Mouse (Mus musculus): ENCODE measurements around the gene Gal3st1.
A peak's percentile ranks its signal among the peaks of the same experiment; 100 is the strongest.
"Not testable (repeated sequence)": the region's sequence is repeated elsewhere in the genome, so short reads cannot be mapped to it uniquely, and the experiment has no call there.

Gene Gal3st1

GRCm38 (mm10) chr11:3982275-3983209 is 894 bp upstream of the Gal3st1 start:
- DNase-seq (ENCODE audit: low read depth, low spot score): no peak

DNA sequence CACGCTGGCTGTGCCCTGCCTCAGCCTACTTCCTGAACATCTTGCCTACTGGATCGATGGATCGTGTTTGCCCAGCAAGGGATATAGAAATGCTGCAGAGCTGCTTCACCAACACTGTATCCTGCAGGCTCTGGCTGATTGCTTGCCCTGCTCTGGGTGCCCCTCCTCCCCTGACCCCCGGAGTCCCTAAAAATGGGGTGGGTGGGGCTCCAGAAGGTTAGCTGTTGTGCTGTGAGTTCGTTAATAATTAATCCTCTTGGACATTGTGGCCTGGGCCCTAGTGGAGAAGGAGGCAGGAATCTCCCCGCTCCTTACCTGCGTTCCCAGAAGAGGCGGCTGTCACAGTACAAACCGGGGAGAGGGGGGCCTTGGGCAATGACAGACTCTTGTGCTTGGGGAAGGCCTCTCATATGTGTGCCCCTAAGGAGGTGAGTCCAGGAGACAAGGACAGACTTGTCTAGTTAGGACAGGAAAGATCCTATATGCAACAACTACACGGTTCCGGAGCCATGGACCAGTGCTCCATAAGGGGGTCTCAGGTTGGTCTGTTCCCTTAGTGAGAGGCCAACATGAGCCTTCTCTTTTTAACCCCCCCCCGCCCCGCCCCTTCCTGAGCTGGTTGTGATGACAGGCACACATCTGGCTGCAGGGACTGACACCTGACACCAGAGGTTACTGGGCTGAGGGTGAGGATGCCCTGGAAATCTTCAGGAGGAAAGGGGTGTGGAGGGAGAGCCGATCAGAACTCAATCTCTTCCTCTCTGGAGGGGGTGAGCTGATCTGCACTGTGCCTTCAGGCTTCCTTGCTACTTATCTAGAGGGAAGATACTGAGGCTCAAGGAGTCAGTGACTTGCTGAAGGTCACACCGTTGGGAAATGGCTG is 668 bp downstream of the Gal3st1 start:
- DNase-seq (ENCODE audit: low read depth, low spot score): peak; percentile 64

DNA sequence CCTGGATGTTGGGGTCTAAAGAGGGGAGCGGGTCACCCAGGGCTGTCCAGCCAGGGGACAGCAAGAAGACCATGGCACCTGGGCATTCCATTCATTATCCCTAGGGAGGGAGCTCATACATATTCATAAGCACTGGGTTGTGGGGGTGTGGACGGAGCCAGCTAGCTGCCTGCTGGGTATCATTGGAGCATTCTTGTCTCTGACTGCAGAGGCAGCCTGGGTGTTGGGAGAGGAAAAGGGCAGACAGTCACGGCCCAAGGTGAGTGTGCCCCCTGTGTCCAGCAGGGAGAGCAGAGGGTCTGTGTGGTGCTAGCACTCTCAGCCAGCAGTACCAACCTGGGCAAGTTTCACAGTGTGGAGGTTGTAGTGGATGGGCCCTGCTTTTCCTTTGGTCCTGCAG is 6.3 kb downstream of the Gal3st1 start:
- DNase-seq (ENCODE audit: low read depth, low spot score): no peak

DNA sequence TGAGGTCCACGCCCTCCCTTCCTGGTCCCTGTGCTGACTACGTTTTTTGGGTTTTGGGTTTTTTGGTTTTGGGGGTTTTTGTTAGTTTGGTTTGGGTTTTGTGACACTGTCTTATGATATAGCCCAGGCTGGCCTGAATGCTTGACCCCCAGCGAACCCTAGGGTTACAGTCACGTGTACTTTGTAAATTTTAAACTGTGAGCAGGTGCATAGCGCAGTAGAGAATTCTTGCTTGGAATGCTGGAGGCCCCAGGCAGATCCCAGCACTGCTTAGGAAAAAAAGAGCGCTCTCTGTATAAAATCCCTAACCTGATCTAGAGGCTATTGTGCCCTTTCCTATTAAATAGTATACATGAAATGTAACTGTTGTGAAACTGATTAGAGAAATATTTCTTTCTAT is 9.7 kb downstream of the Gal3st1 start:
- DNase-seq (ENCODE audit: low read depth, low spot score): no peak

DNA sequence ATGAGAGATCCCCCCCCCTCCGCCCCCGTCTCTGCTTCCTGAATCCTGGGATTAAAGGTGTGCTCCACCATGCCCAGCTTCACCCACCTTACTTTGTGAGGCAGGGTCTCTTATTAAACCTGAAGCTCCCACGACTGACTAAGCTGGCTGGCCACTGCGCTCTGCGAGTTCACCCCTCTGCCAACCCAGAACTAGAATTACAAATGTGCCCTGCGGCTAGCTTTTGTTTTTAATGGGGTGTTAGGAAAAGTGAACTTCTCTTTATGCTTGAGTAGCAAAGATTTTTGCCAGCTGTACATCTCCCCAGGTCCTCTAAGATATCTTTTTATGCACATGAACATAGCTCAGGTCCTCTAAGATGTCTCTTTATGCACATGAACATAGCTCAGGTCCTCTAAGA is 10.5 kb downstream of the Gal3st1 start:
- DNase-seq (ENCODE audit: low read depth, low spot score): no peak

DNA sequence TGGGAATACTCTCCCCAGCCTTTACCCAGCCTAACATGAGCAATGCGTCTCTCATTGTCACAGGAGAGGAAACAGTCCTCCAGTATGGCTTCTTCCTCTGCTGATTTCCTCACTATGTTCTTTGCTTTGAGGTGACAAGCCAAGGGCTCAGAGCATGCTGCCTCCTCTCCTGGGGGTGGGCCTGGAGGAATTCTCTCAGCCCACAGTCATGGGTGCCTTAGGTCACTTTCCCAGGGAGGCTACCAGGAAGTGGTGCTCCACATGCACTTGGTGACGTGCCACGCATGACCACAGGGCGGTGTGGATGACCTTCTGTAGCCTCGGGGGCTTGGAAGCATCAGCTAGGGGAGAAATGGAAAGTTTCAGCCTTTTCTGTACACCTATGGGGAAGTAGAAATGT is 12.1 kb downstream of the Gal3st1 start:
- DNase-seq (ENCODE audit: low read depth, low spot score): no peak

GRCm38 (mm10) chr11:3996840-3997239 is 13.4 kb downstream of the Gal3st1 start:
- DNase-seq (ENCODE audit: low read depth, low spot score): no peak

- DNase-seq (ENCODE audit: low read depth, low spot score): peak; percentile 59
Observed at GRCm38 (mm10) chr11:3997978-3998720, 14.7 kb downstream of the Gal3st1 start.

- DNase-seq (ENCODE audit: low read depth, low spot score): no peak
Observed at GRCm38 (mm10) chr11:3999547-3999946, 16.1 kb downstream of the Gal3st1 start.

GRCm38 (mm10) chr11:4001603-4002002 is 18.2 kb downstream of the Gal3st1 start:
- peak; percentile 80 for DNase-seq (ENCODE audit: low read depth, low spot score)

DNA sequence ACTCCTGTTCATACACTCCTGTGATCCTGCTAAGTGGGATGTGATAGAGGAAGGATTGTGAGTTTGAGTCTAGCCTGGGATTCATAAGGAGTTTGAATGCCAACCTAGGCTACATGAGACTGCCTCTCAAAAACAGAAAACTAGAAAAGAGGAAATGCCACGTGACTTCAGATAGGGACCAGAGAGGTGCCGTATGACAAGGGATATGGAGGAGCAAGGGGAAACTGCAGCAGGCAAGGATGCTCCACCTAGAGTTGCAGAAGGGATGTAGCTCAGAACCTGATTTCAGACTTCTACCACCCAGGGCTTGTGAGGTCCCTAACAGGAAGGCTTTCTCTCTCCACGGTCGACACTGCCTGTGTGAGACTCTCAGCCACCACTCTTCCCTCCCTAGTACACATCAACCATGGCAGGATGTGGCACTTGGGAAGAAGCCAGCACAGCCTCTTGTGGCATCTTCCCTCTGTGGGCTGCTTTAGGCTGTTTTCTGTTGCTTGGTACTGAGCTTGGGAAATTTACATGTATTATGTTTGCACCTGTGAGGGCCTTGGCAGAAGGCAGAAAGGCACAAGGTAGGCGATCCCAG is 21.9 kb downstream of the Gal3st1 start:
- DNase-seq (ENCODE audit: low read depth, low spot score): no peak

DNA sequence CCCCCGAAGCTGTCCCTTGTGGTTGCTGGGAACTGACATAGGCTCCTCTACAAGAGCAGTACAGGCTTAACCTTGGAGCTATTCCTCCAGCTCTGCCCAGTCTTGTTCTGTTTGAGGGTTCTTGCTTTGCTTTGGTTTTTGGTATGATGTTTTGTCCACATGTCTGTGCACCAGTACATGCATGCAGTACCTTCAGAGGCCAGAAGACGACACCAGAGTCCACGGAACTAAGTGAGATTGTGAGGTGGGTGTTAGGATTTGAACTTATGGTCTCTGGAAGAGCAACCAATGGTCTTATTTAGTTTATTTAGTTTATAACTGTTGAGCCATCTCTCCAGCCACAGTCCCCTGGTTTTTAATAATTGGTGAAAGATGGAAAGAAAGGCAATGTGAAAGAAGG is 23.0 kb downstream of the Gal3st1 start:
- DNase-seq (ENCODE audit: low read depth, low spot score): peak; percentile 30

GRCm38 (mm10) chr11:4012616-4013015 is 29.2 kb downstream of the Gal3st1 start:
- no peak for DNase-seq (ENCODE audit: low read depth, low spot score)

DNA sequence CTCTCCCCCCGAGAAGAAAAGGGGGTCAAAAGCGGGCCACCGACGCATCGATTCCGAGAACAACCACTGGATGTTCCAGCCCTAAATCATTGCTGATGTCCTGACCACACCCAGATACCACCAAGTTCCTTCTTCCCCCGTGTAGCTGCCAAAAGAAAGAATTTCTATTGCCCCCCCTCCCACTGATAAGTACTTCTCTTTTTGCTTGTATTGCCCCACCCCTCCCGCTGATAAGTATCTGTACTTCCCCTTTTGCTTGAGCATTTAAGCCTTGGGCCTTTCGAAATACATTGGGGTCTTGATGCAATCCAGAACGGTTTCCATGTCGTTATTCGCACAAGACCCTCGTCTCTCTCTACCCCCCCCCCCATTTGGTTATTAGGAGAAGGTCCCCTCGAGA is 32.4 kb downstream of the Gal3st1 start:
- not testable (repeated sequence) for DNase-seq (ENCODE audit: low read depth, low spot score)

- not testable (repeated sequence) for DNase-seq (ENCODE audit: low read depth, low spot score)
Observed at GRCm38 (mm10) chr11:4022111-4022510, 38.7 kb downstream of the Gal3st1 start.

DNA sequence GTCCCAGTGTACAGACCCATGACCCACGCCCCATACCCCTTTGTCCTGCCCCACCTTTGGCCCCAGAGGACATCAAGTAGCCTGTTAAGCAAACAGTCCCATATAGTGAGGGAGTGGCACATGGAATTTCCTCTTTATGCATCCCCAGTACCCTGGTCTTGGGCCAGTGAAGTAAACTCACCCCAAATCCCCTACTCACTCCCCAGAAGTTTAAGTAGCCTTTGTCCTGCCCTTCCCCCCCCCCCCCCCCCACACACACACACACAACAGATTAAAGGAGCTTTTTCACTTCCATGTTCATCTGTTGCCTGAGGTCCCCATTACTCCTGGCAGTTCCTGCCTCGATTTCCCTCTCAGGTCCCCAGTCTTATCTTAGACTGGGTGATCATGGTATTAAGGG is 39.9 kb downstream of the Gal3st1 start:
- DNase-seq (ENCODE audit: low read depth, low spot score): no peak

DNA sequence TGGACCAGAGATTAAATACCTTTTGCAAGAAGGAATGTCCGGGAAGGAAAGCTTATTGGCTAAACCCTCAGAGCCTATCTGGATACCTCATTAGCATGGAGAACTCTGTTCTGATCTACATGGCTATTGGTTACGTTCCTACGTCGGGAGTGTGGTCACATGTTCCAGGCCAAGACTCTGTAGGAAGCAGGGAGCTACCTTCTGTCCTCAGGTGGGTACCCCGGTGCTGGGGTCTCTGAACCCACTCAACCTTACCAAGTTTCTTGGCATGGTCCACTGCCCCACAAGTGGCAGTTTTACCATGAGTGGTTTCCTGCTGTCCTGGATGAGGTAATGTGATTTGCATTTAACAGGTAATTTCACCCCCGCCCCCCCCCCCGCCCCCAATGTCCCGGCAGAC is 43.6 kb downstream of the Gal3st1 start:
- no peak for DNase-seq (ENCODE audit: low read depth, low spot score)

DNA sequence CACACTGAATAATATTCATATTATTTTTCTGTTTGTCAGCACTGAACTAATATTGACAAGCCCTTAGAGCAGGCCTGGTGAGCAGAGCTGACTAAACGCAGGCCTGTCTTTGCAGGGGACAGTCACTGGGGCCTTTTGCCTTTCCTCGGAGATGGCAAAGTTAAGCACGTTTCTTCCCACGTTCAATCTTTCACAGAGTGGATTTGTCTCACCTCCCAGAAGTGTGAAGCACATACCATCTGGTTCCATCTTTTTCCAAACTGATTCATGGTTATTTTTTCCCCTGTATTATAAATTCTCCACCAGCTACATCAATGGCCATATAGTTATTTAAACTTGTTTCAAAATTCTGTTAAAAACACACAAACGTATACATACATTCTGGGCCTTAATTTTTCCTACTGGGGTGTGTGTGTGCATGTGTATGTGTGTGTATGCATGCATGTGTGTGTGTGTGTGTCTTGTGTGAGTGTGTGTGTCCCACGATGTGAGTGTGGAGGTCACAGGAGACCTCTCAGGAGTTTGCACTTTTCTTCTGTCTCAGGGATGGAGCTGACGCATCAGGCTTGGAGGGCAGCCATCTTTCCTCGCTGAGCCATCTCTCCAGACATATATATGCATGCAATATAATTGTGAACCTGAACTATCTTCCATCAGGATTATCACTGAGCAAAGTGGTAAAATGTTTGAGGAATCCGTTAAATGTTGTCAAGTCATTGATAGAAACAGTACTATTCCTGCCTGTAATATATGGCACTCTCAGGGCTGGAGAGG is 44.3 kb downstream of the Gal3st1 start:
- DNase-seq (ENCODE audit: low read depth, low spot score): no peak

DNA sequence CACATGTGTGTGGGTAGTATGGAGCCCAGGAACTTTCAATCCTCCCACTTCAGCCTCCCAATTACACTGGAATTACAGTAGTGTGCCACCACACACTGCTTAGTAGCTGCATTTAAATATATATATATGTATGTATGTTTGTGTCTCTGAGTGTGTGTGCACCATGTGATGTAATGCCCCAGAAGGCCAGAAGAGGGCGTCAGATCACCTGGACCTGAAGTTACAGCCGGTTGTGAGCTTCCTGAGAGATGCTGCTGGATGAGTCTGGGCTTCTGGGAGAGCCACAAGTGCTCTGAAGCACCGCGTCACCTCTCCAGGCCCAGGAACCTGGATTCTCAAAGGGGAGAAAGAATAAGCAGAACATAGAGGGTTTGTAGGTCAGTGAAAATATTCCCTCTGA is 45.9 kb downstream of the Gal3st1 start:
- DNase-seq (ENCODE audit: low read depth, low spot score): peak; percentile 73

DNA sequence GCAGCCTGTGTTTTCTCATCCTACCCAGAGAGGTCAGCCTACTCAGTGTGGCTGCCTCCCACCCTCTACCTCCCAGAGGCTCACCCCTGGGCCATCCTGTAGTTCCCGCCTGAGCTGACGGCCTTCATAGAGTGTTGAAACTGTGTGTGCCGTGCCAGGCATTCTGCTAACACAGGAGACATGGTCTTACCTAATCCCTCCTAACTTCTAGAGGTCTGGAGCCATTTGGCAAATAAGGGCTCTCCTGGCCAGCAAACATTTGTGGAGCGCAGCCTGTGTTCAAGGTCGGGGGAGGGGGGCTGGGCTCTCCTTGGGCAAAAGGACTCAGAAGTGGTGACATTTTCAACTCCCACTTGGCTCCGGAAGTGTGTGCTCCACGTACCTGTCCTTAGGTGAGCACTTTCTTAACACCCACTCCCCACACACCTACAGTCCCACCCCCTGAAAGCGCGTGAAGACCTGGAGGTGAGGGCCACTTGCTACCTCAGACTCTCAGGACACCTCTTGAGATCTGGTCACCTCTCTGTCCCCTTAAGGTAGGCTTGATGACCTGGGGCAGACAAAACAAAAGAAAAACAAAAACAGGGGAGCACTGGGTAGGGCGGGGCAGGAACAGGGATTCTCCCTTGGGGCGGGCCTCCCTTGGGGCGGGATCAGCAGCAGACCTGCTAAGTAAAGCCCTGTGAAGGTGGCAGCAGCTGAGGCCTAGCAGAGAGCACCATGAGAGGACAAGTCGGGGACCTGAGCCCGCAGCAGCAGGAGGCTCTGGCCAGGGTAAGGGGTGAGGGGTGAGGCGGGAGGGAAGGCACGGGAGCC is 47.9 kb downstream of the Gal3st1 start, which contains the start of gene Sec14l4:
Gene Sec14l4, plus strand, starts transcription at position 337 of the 816 bp plus-strand sequence.
- DNase-seq (ENCODE audit: low read depth, low spot score): peak; percentile 25

Data from ES-CJ7 (cell line).